Mouse (Mus musculus): ENCODE measurements around the gene Vmn1r171.
"Not testable (repeated sequence)": the region's sequence is repeated elsewhere in the genome, so short reads cannot be mapped to it uniquely, and the experiment has no call there.

The Vmn1r171 gene

DNA sequence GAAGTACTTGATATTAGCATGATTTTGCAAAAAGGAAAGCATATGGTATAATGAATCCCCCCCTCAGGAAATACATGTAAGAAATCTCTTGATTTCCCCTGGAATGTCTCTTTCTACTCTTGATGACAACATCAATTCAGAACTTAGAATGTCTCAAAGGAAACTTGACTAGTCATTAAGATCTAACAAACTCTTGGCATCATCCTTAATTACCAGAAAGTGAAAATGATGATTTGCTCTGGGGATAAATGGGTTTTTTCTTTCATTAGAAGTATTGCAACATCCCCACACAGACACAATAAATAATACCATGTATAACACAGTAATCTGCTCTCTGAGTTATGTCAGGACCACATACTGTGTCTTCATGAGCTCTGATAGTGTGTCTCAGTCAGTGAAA, at the start of gene Vmn1r171:
Vmn1r171 (plus strand) TSS at position 301 of the 400 bp plus-strand sequence.
- DNase-seq (ENCODE audit: low read depth, low spot score) = no peak

DNA sequence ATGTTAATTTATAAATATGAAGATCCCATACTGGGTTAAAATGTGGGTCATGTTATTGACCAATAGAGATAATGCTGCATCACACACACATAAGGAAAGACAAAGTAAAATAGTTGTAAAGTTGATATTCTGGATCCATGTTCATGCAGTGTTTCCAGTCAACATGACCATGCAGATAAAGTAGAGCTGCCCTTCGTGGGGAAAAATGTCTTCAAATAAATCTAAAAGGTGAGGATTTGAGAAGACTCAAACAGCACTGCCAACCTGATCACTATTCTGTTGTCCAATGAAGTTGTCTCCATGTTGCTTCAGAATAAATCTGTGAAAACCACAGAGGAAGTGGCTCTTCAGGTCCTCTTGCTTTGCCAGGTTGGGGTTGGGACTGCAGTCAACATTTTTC, 24.6 kb upstream of the Vmn1r171 start, which contains the start of gene Vmn1r170:
Vmn1r170 (plus strand) TSS at position 301 of the 400 bp plus-strand sequence.
- not testable (repeated sequence) for DNase-seq (ENCODE audit: low read depth, low spot score)

- DNase-seq (ENCODE audit: low read depth, low spot score) = no peak
Measured at GRCm38 (mm10) chr7:23658016-23658415, 27.5 kb downstream of the Vmn1r171 start, which contains the start of gene Vmn1r172. Vmn1r172 (plus strand) TSS chr7:23658316.
